Mouse (Mus musculus) spleen, adult 18-20 months (tissue): ENCODE measurements at regions not wholly inside any gene's neighbourhood (a gene's known extent, or its start where the extent isn't known, plus 50 kb on each side); places are given as distances from the start of the nearest gene placed in this dataset.

Experiments
- DNase-seq, 2 experiments: peaks; one replicate each; pipeline ENCODE4 v3.0.0; 2022; ENCODE audit warnings: mixed read lengths in 2 of 2

GRCm38 (mm10) chr2:50377609-50378413, 81.2 kb upstream of the Mmadhc start:
- no peak for DNase-seq

DNA sequence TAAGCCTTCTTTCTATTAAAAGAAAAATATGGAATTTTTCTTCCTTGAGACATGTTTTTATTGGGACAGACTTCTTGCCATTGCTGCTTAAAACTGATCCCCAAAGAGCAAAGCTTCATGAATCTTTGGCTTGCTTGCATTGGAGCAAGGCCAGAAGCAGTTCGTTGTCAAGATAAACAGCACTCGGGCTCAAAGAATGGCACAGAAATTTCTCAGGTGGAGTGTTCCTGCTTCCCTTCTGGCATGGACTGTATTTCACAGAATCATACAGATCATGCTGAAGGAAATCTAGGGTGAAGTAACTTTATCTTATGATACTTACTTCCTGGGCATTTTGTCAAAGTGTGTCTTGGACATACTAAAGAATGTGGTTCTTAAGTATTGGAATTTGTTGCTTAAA, 77.0 kb upstream of the Mmadhc start:
- DNase-seq, result no peak

DNA sequence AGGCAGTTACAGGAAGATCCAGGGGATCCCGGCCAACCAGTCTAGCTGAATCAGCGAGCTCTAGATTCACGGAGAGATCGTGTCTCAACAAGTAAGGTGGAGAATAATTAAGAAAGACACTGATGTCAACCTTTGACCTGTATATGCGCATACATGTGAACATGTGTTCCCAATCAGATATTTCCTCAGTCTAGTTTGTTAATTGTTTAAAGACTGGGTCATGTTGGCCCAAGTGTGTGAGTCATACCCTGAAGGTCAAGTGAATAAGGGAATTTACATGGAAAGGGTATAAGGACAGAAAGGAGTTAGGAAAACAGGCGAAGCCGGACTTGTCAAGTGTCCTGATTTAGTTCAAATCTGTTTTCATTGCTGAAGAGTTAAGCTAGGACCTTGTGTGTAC, 76.4 kb upstream of the Mmadhc start:
- DNase-seq, result no peak

DNA sequence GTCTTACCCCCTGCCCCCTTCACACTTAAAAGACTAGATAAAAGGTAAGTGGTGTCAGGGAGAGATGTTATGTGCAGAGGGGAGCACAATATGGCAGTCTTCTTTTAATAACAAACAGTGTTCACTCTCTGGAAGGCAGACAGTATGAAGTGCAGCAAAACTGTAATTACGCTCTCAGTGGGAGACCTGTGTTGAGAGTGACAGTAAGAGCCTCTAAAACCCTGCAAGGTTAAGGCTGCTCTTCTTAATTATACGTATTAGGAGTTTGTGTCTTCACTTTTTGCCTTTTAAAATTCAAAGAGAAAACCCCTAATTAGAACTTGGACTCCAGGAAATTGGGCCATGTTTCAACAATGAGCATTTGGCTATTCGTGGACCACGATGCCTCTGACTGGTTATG, 72.2 kb upstream of the Mmadhc start:
- DNase-seq, result no peak

GRCm38 (mm10) chr2:50368351-50368750, 71.8 kb upstream of the Mmadhc start:
- DNase-seq, result no peak

DNA sequence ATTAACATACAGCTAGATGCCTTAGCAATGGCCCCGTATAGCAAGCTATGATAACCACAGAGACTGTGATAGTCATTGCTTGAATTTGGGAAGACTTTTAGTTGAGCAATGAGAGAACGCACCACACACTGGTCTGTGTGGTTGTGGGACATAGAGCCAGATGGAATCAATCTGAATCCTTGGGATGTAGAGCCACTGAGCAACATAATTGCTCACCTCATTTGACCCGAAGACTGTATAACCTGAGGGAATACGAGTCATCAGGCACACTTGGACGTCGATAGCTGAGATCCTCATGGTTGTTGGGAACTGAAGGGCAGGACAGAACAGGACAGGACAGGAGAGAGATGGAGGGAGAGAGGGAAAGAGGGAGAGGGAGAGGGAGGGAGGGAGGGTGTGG, 68.6 kb upstream of the Mmadhc start:
- DNase-seq, result no peak

GRCm38 (mm10) chr2:50356089-50356488, 59.5 kb upstream of the Mmadhc start:
- no peak for DNase-seq

DNA sequence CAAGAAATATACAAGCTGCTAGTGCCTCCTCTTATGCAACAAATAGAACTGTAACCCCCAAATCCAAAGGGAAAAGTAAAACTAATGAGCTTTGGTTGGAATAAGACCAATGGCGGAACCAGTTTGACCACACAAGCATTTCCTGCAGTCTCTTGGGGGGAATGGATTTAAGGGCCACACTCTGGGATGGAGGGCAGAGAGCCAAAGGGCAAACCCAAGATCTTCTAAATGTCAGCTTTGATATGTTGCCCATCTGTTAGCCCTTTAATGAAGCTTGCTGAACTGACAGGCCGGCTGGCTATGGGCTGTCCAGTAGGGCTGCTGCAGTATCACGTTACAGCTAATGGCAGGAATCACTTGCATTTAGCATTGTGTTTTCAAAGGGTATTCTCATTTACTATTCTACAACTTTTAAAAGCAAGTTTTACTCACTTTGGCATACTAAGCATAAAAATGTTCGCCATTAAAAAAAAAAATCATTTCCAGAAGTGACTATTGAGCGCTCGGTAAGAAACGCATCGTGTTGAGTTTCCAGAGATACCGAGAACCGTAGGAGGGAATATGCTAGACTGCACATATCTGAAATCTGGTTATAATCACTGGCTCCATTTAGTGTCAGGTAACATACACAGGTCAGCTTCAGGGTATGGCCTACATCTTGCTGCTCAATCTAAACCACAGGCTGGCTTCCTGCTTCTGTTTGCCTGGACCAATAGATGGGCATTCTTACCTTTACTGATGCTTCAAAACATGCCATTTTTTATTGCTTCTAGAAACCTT, 51.1 kb upstream of the Mmadhc start:
- DNase-seq, result no peak
